Mouse (Mus musculus) embryonic stem cell, embryonic (primary cell): ENCODE results near the gene Arhgef12.

Experiments used
- CTCF ChIA-PET, 4 experiments: fragments of 300-600 bp in 2 of 4; fragments of 350-600 bp in 2 of 4; sonication (Branson Sonifier 250); formaldehyde crosslinking; loops; one replicate each; lab custom pipeline; 2022; ENCODE audit warnings: inconsistent platforms in 2 of 4; lab: Charles Lee
- POLR2A ChIA-PET, 4 experiments: fragments of 300-600 bp in 2 of 4; fragments of 350-600 bp in 2 of 4; sonication (Branson Sonifier 250); formaldehyde crosslinking; loops; one replicate each; lab custom pipeline; 2022; ENCODE audit warnings: antibody characterized with exemption in 4 of 4, inconsistent platforms in 1 of 4; lab: Charles Lee

Gene Arhgef12

DNA sequence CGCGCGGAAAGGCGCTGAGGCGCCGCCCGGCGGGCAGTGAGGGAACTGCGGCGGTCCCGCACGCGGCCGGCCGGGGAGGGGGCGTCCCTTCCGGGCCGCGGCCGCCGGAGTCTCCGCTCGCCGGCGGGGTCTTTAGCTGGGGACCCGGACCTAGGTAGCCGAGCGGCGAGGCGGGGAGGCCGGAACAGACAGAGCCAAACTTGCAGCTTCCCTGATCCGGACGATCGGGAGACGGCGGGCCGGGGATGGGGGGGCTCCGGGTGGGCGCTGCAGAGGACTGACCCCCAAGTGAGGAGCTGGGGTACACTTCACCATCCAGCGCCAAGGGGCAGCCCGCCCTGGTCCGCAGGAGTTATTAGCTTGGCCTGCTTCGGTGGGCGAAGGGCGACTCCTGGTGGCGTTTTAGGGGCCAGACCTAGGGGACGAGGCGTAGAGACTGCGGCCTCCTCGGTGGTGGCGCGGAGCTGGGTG, 162.5 kb downstream of the Arhgef12 start:
- ChIA-PET CTCF (interaction anchor here (0.5 to 3.3 kb wide), 201 partner anchors 9 to 1991 kb away, joined by 3 to 44 read pairs (median 4); partner anchors contain the start of genes Pou2f3 (in 4 of the 4), Sc5d (in 1 of the 4) and Tmem136 (in 1 of the 4)), POLR2A (interaction anchor here (0.6 to 2.5 kb wide), 40 partner anchors 9 to 697 kb away, joined by 3 to 11 read pairs (median 4); no protein-coding TSS in a partner anchor)

DNA sequence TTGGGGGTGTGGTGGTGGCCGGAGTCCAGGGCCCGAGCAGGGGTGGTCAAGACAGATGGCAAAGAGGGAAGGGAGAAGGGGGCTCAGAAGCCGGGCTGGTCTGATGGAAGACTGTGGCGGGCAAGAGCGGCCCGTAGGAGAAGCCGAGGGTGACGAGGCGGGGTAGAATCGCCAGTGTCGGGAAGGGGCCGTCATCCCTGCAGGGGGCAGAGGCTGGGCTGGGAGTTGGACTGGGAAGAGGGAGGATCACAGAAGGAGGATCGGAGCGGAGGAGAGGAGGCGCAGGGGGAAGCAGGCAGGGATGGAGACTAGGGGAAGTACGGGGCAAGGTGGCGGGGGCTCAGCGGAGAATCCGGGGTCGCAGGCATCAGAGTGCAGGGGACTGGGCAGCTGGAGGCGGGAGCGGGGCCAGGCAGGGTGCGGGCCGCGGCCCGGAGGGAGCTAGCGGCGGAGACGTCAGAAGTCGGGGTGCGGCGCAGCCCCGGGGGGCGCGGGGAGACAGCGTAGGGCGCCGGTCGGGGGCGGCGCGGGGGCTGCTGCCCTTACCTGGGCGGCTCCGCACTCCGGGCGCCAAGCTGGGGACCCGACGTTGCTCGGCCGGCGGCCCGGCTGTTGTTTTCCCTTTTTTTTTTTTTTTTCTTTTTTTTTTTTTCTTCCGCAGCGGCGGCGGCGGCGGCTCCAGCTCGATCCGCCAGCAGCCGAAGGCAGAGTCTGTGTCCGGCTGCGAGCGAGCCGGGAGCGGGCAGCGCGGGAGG, 163.1 kb downstream of the Arhgef12 start, which contains the start of gene Grik4:
Grik4 (minus strand) TSS at position 713 of the 755 bp plus-strand sequence.
- ChIA-PET POLR2A (interaction anchor here (0.6 to 2.5 kb wide), 32 partner anchors 8 to 627 kb away, joined by 3 to 11 read pairs (median 4); no protein-coding TSS in a partner anchor), CTCF (interaction anchor here (0.6 to 3.3 kb wide), 162 partner anchors 9 to 1992 kb away, joined by 3 to 44 read pairs (median 5); partner anchors contain the start of genes Pou2f3 (in 4 of the 4) and Tmem136 (in 1 of the 4))

DNA sequence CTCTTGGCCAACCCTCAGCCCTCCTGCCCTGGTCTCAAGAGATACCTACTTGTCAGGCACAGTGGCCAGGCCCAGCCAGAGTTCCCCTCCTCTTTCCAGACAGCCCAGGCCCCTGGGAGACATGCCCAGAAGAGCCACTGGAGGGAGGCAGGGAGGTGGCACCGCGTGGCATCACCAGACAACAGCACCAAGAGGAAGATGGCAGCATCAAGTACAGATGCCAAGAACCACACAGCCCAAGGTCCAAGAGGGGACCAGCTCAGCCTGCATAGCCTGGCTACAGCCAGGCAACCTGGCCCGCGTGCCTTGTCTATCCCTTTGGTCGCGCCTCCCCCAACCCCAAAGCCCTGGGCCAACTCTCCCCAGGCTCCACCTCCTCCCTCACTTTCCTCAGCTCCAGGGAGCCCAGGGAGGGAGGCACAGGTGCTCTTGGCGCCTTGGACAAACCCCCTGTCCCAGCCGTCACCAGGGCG, 163.9 kb downstream of the Arhgef12 start:
- CTCF ChIA-PET, result interaction anchor here in 2 of 4 experiments (1.1 to 3.1 kb wide), 20 partner anchors 9 to 628 kb away, joined by 3 to 28 read pairs (median 9); no protein-coding TSS in a partner anchor

DNA sequence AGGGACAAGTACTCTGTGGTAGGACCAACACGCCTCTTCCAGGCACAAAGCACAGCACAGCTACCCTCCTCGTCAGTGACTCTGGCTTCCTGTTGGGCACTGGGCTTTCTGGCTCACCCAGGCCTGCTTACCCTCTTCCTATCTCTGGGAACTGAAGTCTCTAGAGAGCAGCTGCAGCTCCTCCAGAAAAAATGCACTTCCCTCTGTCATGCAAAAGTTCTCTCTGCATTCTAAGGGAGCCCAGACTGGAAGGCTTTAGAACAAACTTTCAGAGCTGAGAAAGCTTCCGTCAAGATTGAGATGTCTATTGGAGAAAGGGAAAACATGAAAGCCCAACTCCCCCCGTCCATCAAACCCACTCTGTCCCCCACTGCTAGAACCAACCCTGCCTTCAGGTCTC, 164.9 kb downstream of the Arhgef12 start:
- POLR2A ChIA-PET, result interaction anchor here in 3 of 4 experiments (0.6 to 2.5 kb wide), 11 partner anchors 10 to 571 kb away, joined by 3 to 8 read pairs (median 3); no protein-coding TSS in a partner anchor
- CTCF ChIA-PET, result interaction anchor here in 3 of 4 experiments (0.7 to 2.4 kb wide), 6 partner anchors 183 to 626 kb away, joined by 3 to 8 read pairs (median 3); no protein-coding TSS in a partner anchor

More for the DNA sequence above, 163.9 kb downstream of the Arhgef12 start:
- POLR2A ChIA-PET, result interaction anchor here in 3 of 4 experiments (0.6 to 2.5 kb wide), 9 partner anchors 9 to 410 kb away, joined by 3 to 11 read pairs (median 3); no protein-coding TSS in a partner anchor

DNA sequence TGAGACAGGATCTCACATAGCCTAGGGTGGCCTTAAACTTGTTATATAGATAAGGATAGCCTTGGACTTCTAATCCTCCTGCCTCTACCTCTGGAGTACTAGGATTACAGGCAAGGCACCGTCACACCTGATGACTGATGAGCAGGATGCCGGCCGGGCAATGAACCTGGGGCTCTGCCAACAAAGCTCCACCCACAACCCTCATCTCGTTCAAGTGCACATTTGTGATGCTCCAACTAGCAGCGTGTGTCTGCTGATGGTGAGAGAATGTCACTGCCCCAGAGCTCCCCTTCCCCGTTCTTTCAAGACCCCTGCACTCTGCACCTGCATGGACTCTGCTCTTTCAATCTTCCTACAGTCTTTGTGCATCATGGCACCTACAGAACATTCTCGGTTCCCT, 174.9 kb downstream of the Arhgef12 start:
- POLR2A ChIA-PET, result interaction anchor here in 3 of 4 experiments (0.7 to 2.1 kb wide), 4 partner anchors 12 to 493 kb away, joined by 3 to 4 read pairs (median 4); partner anchors contain the start of gene Grik4 (in 1 of the 3)
- CTCF ChIA-PET, result interaction anchor here in 2 of 4 experiments (0.6 to 1.4 kb wide), 2 partner anchors 12 to 25 kb away, joined by 3 to 4 read pairs; partner anchors contain the start of gene Grik4 (in 1 of the 2)

DNA sequence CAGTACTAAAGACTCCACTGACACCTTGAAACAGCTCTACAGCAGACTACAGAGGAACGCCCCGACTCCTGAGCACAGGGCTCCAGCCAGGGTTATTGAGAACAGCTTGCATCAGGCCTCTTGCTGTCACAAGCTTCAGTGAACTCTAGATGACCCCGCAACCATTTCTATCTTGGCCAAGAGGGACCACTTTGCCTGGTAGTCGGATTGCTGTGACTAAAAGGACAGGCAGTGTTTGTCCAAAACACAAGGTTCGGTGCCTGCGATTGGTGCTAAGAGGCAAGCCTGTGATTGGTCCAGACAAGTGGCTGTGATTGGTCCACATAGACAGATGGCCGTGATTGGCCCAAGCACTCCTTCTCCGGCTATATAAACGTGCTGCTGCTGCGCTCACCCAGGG, 179.5 kb downstream of the Arhgef12 start:
- CTCF ChIA-PET, result interaction anchor here in 1 of 4 experiments (1.3 kb wide), 1 partner anchor 17 kb away, joined by 3 read pairs; the partner anchor contains the start of gene Grik4

DNA sequence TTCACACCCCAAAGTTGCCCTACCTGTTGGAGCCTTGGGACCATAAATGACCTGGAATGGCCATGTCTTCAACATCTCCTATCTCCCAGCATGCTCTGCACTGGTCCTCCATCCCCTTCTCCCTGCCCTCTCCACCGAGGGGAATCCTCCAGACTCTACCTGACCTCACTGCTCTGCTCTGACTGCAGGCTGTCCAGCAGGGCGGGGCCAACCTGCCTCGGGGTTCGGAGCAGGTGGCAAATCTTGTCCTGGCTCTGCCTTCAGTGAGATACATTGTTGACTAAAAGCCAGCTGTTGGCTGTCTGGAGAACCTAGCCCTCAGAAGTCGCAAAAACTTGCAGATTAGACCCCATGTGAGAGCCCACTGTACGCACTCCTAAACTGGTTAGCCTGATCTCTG, 180.5 kb downstream of the Arhgef12 start:
- CTCF ChIA-PET, result interaction anchor here in 2 of 4 experiments (0.6 to 1.3 kb wide), 2 partner anchors 18 kb away, joined by 3 to 4 read pairs; partner anchors contain the start of gene Grik4 (in 2 of the 2)
- POLR2A ChIA-PET, result interaction anchor here in 2 of 4 experiments (1.5 to 1.7 kb wide), 3 partner anchors 18 to 28 kb away, joined by 3 to 7 read pairs (median 4); partner anchors contain the start of gene Grik4 (in 1 of the 2)

More for the DNA sequence above, 179.5 kb downstream of the Arhgef12 start:
- POLR2A ChIA-PET, result interaction anchor here in 3 of 4 experiments (0.9 to 1.7 kb wide), 8 partner anchors 11 to 136 kb away, joined by 3 to 4 read pairs (median 3); partner anchors contain the start of gene Grik4 (in 1 of the 3)

DNA sequence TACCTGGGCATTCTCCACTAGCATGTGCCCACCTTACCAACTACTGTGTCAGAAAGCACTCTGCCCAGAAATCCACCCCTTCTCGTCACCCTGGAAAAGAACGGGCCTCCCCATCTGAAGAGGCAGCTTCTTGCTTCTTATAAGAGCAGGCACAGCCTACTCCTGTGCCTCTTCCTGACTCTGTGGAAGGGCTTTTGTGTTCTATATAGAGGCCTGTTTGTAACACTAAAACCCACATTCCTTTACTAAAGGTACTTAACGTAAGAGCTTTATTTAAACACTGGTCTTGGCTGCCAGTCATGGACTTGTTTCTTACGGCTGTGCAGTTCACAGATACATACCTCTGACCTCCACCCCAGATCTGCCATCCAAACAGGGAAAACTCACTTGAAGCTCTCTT, 185.2 kb downstream of the Arhgef12 start:
- CTCF ChIA-PET, result interaction anchor here in 3 of 4 experiments (0.5 to 1.9 kb wide), 5 partner anchors 22 to 278 kb away, joined by 3 to 10 read pairs (median 5); partner anchors contain the start of gene Grik4 (in 2 of the 3)
- POLR2A ChIA-PET, result interaction anchor here in 2 of 4 experiments (0.6 to 1.3 kb wide), 4 partner anchors 9 to 29 kb away, joined by 3 to 4 read pairs (median 3); no protein-coding TSS in a partner anchor

DNA sequence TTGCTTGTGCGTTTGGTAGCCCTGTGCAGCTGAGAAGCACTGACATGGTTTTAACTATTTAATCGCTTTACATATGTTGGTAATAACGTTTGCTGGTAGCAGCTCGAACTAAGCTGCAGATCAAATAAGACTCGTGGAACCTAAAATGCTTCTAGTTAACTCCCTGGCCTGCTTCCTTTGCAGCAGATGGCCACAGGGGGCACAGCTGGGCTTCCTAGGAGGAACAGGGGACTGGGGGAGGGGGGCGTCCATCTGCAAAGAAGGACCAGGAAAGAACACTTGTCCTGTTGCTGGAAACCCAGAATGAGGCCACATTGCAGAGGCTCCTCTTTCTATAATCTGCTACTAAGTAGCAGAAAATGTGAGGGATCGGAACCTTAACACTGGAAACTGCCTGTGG, 186.8 kb downstream of the Arhgef12 start:
- ChIA-PET CTCF (interaction anchor here in 1 of 4 experiments (0.5 to 0.8 kb wide), 2 partner anchors 17 to 25 kb away, joined by 3 to 4 read pairs; no protein-coding TSS in a partner anchor), POLR2A (interaction anchor here in 1 of 4 experiments (0.5 kb wide), 1 partner anchor 371 kb away, joined by 3 read pairs; no protein-coding TSS in a partner anchor)

DNA sequence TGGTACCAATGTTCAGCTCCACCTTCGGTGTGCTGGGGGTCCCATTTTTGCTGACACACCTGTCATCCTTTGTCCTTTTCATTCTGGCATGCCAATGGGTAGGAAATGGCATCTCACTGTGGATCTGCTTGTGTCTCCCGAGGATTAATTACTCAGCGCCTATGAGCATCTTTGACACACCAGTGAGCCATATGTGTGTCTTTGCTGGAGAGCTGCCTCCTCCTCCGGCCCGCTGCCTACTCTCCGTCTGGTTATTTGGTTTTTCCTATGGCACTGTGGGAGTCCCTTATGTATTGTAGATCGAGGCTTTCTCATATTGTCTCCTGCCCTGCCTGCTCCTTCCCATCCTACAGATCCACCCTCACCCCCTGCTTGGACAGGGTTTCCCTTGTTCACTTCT, 189.1 kb downstream of the Arhgef12 start:
- ChIA-PET CTCF (interaction anchor here in 1 of 4 experiments (2.9 kb wide), 1 partner anchor 27 kb away, joined by 9 read pairs; the partner anchor contains the start of gene Grik4), POLR2A (interaction anchor here in 1 of 4 experiments (1.3 kb wide), 1 partner anchor 19 kb away, joined by 3 read pairs; no protein-coding TSS in a partner anchor)
